In the genomic region with DNA sequence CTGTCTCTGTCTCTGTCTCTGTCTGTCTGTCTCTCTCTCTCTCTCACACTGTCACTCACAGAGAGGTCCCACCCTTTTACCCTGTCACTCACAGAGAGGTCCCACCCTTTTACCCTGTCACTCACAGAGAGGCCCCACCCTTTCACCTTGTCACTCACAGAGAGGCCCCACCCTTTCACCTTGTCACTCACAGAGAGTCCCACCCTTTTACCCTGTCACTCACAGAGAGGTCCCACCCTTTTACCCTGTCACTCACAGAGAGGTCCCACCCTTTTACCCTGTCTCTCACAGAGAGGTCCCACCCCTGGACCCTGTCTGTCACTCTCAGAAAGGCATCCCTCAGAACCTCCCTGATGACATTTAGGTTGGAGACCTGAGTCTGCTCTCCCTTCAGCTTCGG, we compare ENCODE assay signal across 4 mouse cellular contexts. TPM values are rescaled to one million over a fixed set of nuclear protein-coding genes. Genes with fewer than 3 reads are reported as not detected.
"Had no signal": no experiment of that assay in that cellular context is flagged by ENCODE, and none has a peak within 500 bp of the region (broad histone marks: within the 10 kb centered on the region; RNA-seq: fewer than 3 reads in every experiment).

No protein-coding gene starts in this region.

RNA-seq across cellular contexts. Expression of gene Cnnm1, which starts 53.1 kb away (rescaled TPM):
- total RNA-seq: monocyte, adult 5-6 weeks; neutrophil, adult 5-6 weeks had no signal
- polyA plus RNA-seq: kidney, embryonic 14.5 days; myocyte had no signal
